Mouse (Mus musculus): ENCODE results near the gene Med10. TPM values are rescaled to one million over a fixed set of nuclear protein-coding genes. Genes with fewer than 3 reads are reported as not detected.

Med10 gene
- polyA plus RNA-seq, 1 experiment from 2014 or later = 140 TPM

- no peak for ATAC-seq (ENCODE audit: insufficient read depth, low FRiP score, low read depth)
- no peak overlapping the region for H3K4me3 ChIP-seq (replicated peaks)
- no peaks in the 10 kb centered on the region for H3K27me3 ChIP-seq (replicated peaks)
- no peaks in the 10 kb centered on the region for H3K9me3 ChIP-seq
- H3K36me3 ChIP-seq = no peaks in the 10 kb centered on the region
- WGBS = 89% methylated on average over 1 of the region's 1 CpGs
- no peak overlapping the region for H3K27ac ChIP-seq
- no peak overlapping the region for H3K9ac ChIP-seq
- no peaks in the 10 kb centered on the region for H3K4me1 ChIP-seq
- no peak overlapping the region for H3K4me2 ChIP-seq
These were observed 43.4 kb downstream of the Med10 start for GRCm38 (mm10) chr13:69845592-69845991.

- no peak for ATAC-seq (ENCODE audit: insufficient read depth, low FRiP score, low read depth)
- no peaks in the 10 kb centered on the region for H3K9me3 ChIP-seq
These were observed 47.4 kb downstream of the Med10 start for GRCm38 (mm10) chr13:69849579-69849978.

GRCm38 (mm10) chr13:69852313-69852712 is 50.1 kb downstream of the Med10 start:
- ATAC-seq (ENCODE audit: insufficient read depth, low FRiP score, low read depth) = no peak

More at GRCm38 (mm10) chr13:69849579-69849978, 47.4 kb downstream of the Med10 start:
- Histone ChIP-seq H3K4me1 (no peaks in the 10 kb centered on the region), H3K9ac (no peak overlapping the region), H3K27ac (no peak overlapping the region), H3K36me3 (no peaks in the 10 kb centered on the region), H3K4me3 (replicated peaks) (no peak overlapping the region), H3K27me3 (replicated peaks) (no peaks in the 10 kb centered on the region), H3K4me2 (no peak overlapping the region)
- 95% methylated on average over 1 of the region's 1 CpGs for WGBS

GRCm38 (mm10) chr13:69853425-69854043 is 51.3 kb downstream of the Med10 start:
- no peak overlapping the region for H3K9ac ChIP-seq
- H3K36me3 ChIP-seq = no peaks in the 10 kb centered on the region
- no peaks in the 10 kb centered on the region for H3K4me1 ChIP-seq
- H3K27me3 ChIP-seq (replicated peaks) = no peaks in the 10 kb centered on the region
- no peak for ATAC-seq (ENCODE audit: insufficient read depth, low FRiP score, low read depth)
- H3K27ac ChIP-seq = no peak overlapping the region
- 70% methylated on average over 5 of the region's 5 CpGs for WGBS
- no peak overlapping the region for H3K4me3 ChIP-seq (replicated peaks)
- no peak overlapping the region for H3K4me2 ChIP-seq
- H3K9me3 ChIP-seq = no peaks in the 10 kb centered on the region

More at GRCm38 (mm10) chr13:69852313-69852712, 50.1 kb downstream of the Med10 start:
- no peak overlapping the region for H3K4me3 ChIP-seq (replicated peaks)
- WGBS = 55% methylated on average over 5 of the region's 5 CpGs
- no peak overlapping the region for H3K9ac ChIP-seq
- no peaks in the 10 kb centered on the region for H3K9me3 ChIP-seq
- H3K36me3 ChIP-seq = no peaks in the 10 kb centered on the region
- H3K4me2 ChIP-seq = no peak overlapping the region
- H3K4me1 ChIP-seq = no peaks in the 10 kb centered on the region
- H3K27ac ChIP-seq = no peak overlapping the region
- no peaks in the 10 kb centered on the region for H3K27me3 ChIP-seq (replicated peaks)

GRCm38 (mm10) chr13:69855941-69856340 is 53.7 kb downstream of the Med10 start:
- Histone ChIP-seq H3K27ac (no peak overlapping the region), H3K9ac (no peak overlapping the region), H3K4me3 (replicated peaks) (no peak overlapping the region), H3K9me3 (no peaks in the 10 kb centered on the region), H3K4me2 (no peak overlapping the region), H3K27me3 (replicated peaks) (no peaks in the 10 kb centered on the region), H3K36me3 (no peaks in the 10 kb centered on the region), H3K4me1 (no peaks in the 10 kb centered on the region)
- ATAC-seq (ENCODE audit: insufficient read depth, low FRiP score, low read depth) = no peak
- 90% methylated on average over 1 of the region's 1 CpGs for WGBS

- ATAC-seq (ENCODE audit: insufficient read depth, low FRiP score, low read depth) = no peak
- no peaks in the 10 kb centered on the region for H3K4me1 ChIP-seq
- no peaks in the 10 kb centered on the region for H3K9me3 ChIP-seq
- H3K4me3 ChIP-seq (replicated peaks) = no peak overlapping the region
- no peak overlapping the region for H3K9ac ChIP-seq
- no peak overlapping the region for H3K4me2 ChIP-seq
- 96% methylated on average over 4 of the region's 4 CpGs for WGBS
- H3K36me3 ChIP-seq = no peaks in the 10 kb centered on the region
- no peaks in the 10 kb centered on the region for H3K27me3 ChIP-seq (replicated peaks)
- H3K27ac ChIP-seq = no peak overlapping the region
These were observed 60.1 kb downstream of the Med10 start for GRCm38 (mm10) chr13:69862276-69862675.

GRCm38 (mm10) chr13:69864911-69865310 is 62.7 kb downstream of the Med10 start:
- Histone ChIP-seq H3K27ac (no peak overlapping the region), H3K4me2 (no peak overlapping the region), H3K36me3 (no peaks in the 10 kb centered on the region), H3K27me3 (replicated peaks) (no peaks in the 10 kb centered on the region), H3K4me3 (replicated peaks) (no peak overlapping the region), H3K9me3 (no peaks in the 10 kb centered on the region), H3K4me1 (no peaks in the 10 kb centered on the region), H3K9ac (no peak overlapping the region)
- 69% methylated on average over 8 of the region's 8 CpGs for WGBS
- ATAC-seq (ENCODE audit: insufficient read depth, low FRiP score, low read depth) = no peak

Other genes starting within 250 kb of the Med10 start
- 28.3 TPM in 2 replicates for gene Srd5a1, start 191.0 kb upstream of the Med10 start, polyA plus RNA-seq (2015; fragmentation: Nextera tagmentation; extraction: Ambion mirVana)
- gene Ube2ql1, start 62.5 kb upstream of the Med10 start, polyA plus RNA-seq (2015; fragmentation: Nextera tagmentation; extraction: Ambion mirVana) = 0.24 and 0.32 TPM in 2 replicates

Data from stomach, embryonic 15.5 days (tissue).